Mouse (Mus musculus) megakaryocyte, embryonic 14.5 days (primary cell): ENCODE results near the gene Maml2. TPM values are rescaled to one million over a fixed set of nuclear protein-coding genes. Genes with fewer than 3 reads are reported as not detected.

ENCODE experiments used
- H3K27me3 ChIP-seq: replicated peaks from 2 replicates; pipeline ENCODE3; 2012; ENCODE audit warnings: inconsistent platforms
- H3K36me3 ChIP-seq: replicated peaks from 2 replicates; pipeline ENCODE3; 2012; ENCODE audit warnings: low read length, inconsistent platforms, mixed read lengths
- H3K4me1 ChIP-seq: 2 replicates; pipeline ENCODE4 v1.6.1; 2012; ENCODE audit warnings: inconsistent platforms
- H3K4me3 ChIP-seq: replicated peaks from 2 replicates; pipeline ENCODE3; 2012; ENCODE audit warnings: moderate library complexity, mild to moderate bottlenecking, inconsistent platforms
- H3K9me3 ChIP-seq: 2 replicates; pipeline ENCODE4 v1.6.1; 2012; ENCODE audit warnings: inconsistent platforms
- FLI1 ChIP-seq: IDR thresholded peaks from 2 replicates; pipeline ENCODE4 v1.6.1; 2012; ENCODE audit warnings: low read length, inconsistent platforms, mixed read lengths
- GATA1 ChIP-seq: IDR thresholded peaks from 3 replicates; pipeline ENCODE4 v1.6.1; 2012; ENCODE audit warnings: mixed read lengths, low read length, inconsistent platforms, borderline replicate concordance
- polyA plus RNA-seq: library from polyadenylated mRNA; stranded (reverse); fragments of >175 nt; gene quantifications from 2 replicates; pipeline ENCODE4 v1.2.3, GENCODE M21; 2012; ENCODE audit warnings: low replicate concordance; ENCODE audit not compliant: insufficient read depth

Maml2 gene
- polyA plus RNA-seq, 1 experiment: 0.09 TPM

DNA sequence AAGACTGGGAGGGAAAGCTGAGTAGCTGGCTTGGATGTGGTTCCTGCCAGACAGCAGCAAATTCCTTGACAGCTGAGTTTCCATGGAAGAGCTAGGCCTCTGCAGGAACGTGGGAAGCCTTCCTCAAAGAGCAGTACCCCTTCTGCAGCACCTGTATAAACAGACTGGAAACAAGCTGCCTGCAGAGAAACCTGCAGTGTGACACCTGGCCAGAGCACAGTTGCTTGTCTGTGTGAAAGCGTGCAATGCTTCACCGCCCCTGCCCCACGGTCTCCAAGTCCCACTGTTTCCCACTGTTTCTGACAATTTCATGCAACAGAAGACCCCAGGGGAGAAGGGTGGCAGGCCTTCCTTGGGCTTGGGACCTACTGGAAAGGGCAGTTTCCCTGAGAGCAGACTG, 241.8 kb downstream of the Maml2 start:
- Histone ChIP-seq H3K4me3 (no peak overlapping the region), H3K27me3 (no peaks in the 10 kb centered on the region), H3K9me3 (no peaks in the 10 kb centered on the region), H3K4me1 (peaks cover 48% of the 10 kb centered on the region), H3K36me3 (no peaks in the 10 kb centered on the region)
- no peak for TF ChIP-seq GATA1
- no peak for TF ChIP-seq FLI1

DNA sequence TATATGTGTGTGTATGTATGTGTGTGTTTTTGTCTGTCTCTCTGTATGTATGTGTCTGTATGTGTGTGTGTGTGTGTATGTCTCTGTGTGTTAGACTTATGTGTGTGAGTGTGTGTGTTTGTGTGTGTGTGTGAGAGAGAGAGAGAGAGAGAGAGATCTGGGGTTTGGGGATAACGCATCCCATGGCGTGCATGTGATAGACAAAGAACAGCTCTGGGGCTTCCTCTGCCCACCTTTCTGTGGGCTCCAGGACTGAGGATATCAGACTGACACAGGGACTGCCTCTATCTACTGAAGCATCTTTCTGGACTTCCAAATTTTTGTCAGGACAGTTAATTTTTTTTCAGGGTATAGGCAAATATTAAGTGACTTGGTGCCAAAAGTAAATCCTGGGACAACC, 242.5 kb downstream of the Maml2 start:
- Histone ChIP-seq H3K4me3 (no peak overlapping the region), H3K4me1 (peaks cover 48% of the 10 kb centered on the region), H3K27me3 (no peaks in the 10 kb centered on the region), H3K36me3 (no peaks in the 10 kb centered on the region), H3K9me3 (no peaks in the 10 kb centered on the region)
- no peak for TF ChIP-seq FLI1
- TF ChIP-seq GATA1: no peak

DNA sequence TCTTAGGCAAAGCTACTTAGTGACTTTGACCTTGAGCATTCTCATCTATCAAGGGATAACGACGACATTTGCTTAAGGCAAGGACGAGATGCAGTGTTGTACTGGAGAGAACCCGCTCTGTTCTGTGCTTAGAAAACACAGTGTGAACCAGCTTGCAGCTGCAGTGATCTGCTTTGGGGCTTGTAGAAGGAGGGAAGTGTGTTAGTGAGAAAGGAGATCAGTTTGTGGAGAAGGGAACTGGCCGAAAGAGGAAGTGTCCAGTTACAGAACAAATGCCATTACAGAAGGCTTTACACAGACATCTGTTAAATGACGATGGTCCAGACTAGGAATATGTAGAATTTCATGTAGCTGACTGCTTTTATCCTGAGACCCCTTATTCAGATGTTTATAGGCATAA, 243.0 kb downstream of the Maml2 start:
- peak overlapping the region; percentile 51 for H3K4me3 ChIP-seq
- peaks cover 51% of the 10 kb centered on the region for H3K4me1 ChIP-seq
- no peaks in the 10 kb centered on the region for H3K27me3 ChIP-seq
- H3K36me3 ChIP-seq: no peaks in the 10 kb centered on the region
- TF ChIP-seq FLI1 (no peak), GATA1 (no peak)
- H3K9me3 ChIP-seq: no peaks in the 10 kb centered on the region

DNA sequence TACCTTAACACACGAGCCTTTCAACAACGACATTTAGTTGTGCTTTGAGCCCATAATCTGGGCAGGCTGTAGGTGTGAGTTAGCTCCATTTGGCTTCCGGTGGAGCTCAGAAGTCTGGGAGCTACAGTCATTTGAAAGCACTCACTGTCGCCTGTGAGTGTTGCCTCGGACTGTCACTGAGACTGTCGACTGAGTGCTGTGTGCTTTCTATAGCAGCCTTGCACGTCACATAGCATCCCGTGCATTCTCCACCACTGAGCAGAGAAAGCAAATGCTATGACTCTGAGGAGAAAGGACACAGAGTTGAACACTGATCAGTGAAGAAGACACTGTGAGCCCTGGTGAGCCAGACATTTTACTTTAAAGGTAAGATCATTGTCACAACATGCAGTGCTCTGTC, 245.4 kb downstream of the Maml2 start:
- Histone ChIP-seq H3K9me3 (no peaks in the 10 kb centered on the region), H3K4me3 (no peak overlapping the region), H3K27me3 (no peaks in the 10 kb centered on the region), H3K4me1 (peaks cover 41% of the 10 kb centered on the region), H3K36me3 (no peaks in the 10 kb centered on the region)
- TF ChIP-seq FLI1 (no peak), GATA1 (no peak)

DNA sequence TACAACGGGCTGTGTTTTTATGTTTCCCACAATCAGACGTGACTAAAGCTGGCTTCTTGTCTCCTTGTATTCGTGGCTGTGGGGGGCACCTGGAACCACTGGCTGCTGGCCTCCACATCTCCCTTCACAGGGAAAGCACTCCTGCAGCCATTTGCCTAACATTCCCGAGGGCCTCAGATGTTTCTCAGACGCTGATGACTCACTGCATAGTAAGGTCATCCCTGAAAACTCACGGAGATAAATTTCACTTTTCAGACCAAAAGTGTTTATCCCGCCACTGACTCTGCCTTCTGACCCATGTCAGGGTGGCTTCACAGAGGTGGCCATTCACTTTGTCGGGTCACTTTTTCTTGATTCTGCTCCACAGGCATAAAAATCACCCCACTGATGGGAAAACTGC, 246.4 kb downstream of the Maml2 start:
- Histone ChIP-seq H3K4me1 (peaks cover 37% of the 10 kb centered on the region), H3K36me3 (no peaks in the 10 kb centered on the region), H3K4me3 (no peak overlapping the region), H3K9me3 (no peaks in the 10 kb centered on the region), H3K27me3 (no peaks in the 10 kb centered on the region)
- no peak for TF ChIP-seq FLI1
- TF ChIP-seq GATA1: no peak

DNA sequence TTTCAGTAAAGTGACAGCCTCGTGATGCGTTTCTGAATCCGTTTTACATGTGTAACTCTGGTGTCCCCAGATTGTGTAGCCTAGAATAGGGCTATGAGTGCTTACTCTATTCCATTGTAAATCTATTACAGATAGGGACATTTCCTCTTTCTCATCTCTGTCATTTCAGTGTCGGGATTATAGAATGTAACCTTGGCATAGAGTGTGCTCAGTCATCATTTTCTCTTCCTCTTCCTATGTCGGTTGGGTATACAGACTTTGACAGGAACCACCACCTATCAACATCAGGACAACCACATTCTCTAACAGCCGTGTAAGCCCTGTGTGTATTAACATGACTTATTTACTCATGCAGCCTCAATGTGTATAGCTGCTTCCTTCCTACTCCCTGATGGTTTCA, 248.0 kb downstream of the Maml2 start:
- no peaks in the 10 kb centered on the region for H3K36me3 ChIP-seq
- H3K9me3 ChIP-seq: no peaks in the 10 kb centered on the region
- no peak for TF ChIP-seq GATA1
- TF ChIP-seq FLI1: no peak
- no peak overlapping the region for H3K4me3 ChIP-seq
- H3K4me1 ChIP-seq: peaks cover 39% of the 10 kb centered on the region
- no peaks in the 10 kb centered on the region for H3K27me3 ChIP-seq

DNA sequence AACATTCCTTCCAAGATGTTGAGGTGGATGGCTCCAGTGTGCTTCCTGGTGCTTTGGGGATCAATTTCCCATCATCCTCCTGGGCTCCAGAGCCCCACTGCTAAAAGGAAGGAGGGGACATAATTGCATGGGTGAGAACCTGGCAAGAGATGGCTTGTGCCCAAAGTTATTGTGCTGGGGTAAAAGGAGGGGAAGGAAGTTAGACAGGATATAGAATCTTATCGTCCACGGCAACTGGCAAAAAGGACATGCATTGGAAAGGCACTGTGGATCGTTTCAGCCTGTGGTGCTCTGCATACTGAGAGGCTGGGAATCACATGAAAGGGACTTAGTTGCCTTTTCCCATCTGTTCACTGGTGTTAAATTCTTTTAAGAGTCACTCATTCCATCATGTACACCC, 252.2 kb downstream of the Maml2 start:
- Histone ChIP-seq H3K36me3 (no peaks in the 10 kb centered on the region), H3K4me1 (peaks cover 29% of the 10 kb centered on the region)
- TF ChIP-seq FLI1 (no peak), GATA1 (no peak)

DNA sequence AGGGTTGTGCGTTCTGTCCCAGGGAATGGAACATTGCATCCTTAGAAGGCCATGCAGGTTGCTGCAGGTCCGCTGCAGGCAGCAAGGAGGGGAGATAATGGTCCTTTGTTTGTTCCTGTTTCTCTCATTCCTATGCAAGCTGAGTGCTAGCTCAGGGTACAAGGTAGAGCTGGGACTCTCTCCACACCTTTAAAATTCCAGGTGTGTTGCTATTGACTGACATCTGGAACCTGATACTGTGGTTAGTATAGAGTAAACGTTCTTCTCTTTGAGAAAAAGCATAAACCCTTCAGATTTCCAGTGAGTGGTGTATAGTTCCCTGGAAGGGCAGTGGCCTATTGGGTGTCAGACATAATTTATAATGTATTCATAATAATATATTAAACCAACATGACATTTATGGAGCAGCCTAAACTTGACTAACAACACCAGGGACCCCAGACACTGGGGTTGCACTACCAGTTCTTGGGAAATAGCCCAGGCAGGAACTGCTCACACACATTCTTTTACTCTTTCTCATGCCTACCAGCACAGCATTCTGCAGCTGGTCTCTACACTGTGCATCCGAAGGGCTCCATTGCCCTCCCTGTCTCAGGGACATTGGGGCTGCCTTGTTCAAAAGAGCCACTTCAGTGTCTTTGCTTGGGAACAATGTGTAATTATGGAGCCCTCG, 254.8 kb downstream of the Maml2 start:
- no peaks in the 10 kb centered on the region for H3K36me3 ChIP-seq
- no peaks in the 10 kb centered on the region for H3K9me3 ChIP-seq
- peaks cover 27% of the 10 kb centered on the region for H3K4me1 ChIP-seq
- no peak overlapping the region for H3K4me3 ChIP-seq
- TF ChIP-seq FLI1 (no peak), GATA1 (no peak)
- no peaks in the 10 kb centered on the region for H3K27me3 ChIP-seq

More for the DNA sequence above, 252.2 kb downstream of the Maml2 start:
- Histone ChIP-seq H3K4me3 (no peak overlapping the region), H3K9me3 (no peaks in the 10 kb centered on the region), H3K27me3 (no peaks in the 10 kb centered on the region)

DNA sequence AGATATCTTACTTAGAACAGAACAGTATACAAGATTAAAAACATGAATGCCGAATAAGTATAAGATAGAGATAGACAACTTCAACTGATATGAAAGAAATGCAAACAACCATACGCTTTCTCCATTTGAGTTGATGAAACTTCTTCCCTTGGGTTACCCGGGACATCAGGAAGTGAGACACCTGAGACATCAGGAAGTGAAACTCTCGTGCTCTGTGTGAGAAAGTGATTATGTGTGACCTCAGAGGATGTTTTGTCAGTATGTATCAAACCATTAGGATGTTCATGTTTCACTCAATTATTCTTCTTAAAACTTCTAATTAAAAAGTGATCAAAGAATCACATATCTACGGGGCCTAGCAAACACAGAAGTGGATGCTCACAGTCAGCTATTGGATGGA, 257.0 kb downstream of the Maml2 start:
- no peaks in the 10 kb centered on the region for H3K36me3 ChIP-seq
- H3K9me3 ChIP-seq: no peaks in the 10 kb centered on the region
- H3K4me3 ChIP-seq: no peak overlapping the region
- TF ChIP-seq GATA1 (no peak), FLI1 (no peak)
- no peaks in the 10 kb centered on the region for H3K27me3 ChIP-seq
- peaks cover 29% of the 10 kb centered on the region for H3K4me1 ChIP-seq

DNA sequence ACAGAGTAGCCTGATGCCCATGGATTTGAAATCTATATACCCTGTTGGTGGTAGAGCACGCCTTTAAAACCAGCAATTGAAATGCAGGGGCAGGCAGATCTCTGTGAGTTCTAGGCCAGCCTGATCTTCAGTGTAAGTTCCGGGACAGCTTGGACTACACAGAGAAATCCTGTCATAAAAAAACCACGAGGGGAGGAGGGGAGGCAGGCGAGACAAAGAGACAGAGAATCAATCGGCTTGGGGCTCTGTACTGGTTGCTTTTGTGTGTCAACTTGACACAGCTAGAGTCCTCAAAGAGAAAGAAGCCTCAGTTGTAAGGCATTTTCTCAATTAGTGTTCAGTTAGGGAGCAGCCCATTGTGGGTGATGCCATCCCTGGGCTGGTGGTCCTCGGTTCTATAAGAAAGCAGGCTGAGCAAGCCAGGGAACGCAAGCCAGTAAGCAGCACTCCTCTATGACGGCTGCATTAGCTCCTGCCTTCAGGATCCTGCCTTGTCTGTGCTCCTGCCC, 258.3 kb downstream of the Maml2 start:
- Histone ChIP-seq H3K9me3 (no peaks in the 10 kb centered on the region), H3K4me1 (peaks cover 34% of the 10 kb centered on the region), H3K36me3 (no peaks in the 10 kb centered on the region), H3K27me3 (no peaks in the 10 kb centered on the region), H3K4me3 (no peak overlapping the region)
- TF ChIP-seq FLI1 (no peak), GATA1 (no peak)
